Mouse (Mus musculus): ENCODE data around the gene Kcnk6. TPM values are rescaled to one million over a fixed set of nuclear protein-coding genes. Genes with fewer than 3 reads are reported as not detected.

Kcnk6 gene
- 1.6 and 1.7 TPM in 2 replicates for polyA plus RNA-seq (2015; fragmentation: Nextera tagmentation; extraction: Ambion mirVana)

DNA sequence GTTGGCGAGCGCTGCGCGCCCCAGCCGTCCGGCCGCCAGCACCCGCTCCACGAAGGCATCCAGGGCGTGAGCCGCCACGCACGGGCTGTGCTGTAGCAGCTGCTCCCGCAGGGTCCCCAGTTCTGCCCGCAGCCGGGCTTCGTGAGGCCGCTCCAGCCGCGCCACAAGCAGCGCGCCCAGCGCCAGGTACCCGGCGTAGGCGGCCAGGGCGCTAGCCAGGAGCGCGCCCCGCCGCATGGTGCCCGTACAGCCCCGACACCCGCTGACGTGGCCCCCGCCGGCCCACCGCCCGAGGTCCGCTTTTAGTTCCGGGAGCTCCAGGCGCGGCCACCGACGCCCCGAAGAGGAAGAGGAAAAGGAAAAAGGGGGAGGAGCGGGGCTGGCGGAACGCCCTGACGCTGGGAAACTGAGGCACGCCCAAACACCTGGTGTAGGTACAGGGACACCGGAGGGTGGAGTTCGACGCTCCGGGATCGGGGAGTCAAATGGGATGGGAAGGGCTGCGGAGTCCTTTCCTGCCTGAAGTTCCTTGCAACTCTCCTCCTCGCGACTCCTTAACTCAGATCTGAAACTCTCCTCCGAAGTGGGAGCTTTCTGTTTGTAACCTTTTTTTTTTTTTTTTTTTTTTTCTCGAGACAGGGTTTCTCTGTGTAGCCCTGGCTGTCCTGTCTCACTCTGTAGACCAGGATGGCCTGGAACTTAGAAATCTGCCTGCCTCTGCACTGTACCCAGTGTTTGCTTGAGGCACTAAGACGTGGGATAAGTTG lies at the start of gene Kcnk6:
Gene Kcnk6 (minus strand): TSS at position 269 of the 767 bp plus-strand sequence.
- Histone ChIP-seq H3K4me2 (peak within 1 kb of the TSS; percentile 95), H3K4me3 (peak within 1 kb of the TSS; percentile 65), H3K9ac (peak within 1 kb of the TSS; percentile 85), H3K27ac (replicated peaks) (peak within 1 kb of the TSS; percentile 75), H3K36me3 (0 out of 2 replicates have a peak, but pooled peaks cover 6% of the 10 kb centered on the region), H3K4me1 (peaks cover 41% of the 10 kb centered on the region), H3K27me3 (replicated peaks) (peaks cover 28% of the 10 kb centered on the region), H3K9me3 (no peaks in the 10 kb centered on the region)
- 2% methylated on average over 53 of the region's 62 CpGs for WGBS
- ATAC-seq (ENCODE audit: extremely low read depth, insufficient number of reproducible peaks, low FRiP score, low TSS enrichment) = no peak

DNA sequence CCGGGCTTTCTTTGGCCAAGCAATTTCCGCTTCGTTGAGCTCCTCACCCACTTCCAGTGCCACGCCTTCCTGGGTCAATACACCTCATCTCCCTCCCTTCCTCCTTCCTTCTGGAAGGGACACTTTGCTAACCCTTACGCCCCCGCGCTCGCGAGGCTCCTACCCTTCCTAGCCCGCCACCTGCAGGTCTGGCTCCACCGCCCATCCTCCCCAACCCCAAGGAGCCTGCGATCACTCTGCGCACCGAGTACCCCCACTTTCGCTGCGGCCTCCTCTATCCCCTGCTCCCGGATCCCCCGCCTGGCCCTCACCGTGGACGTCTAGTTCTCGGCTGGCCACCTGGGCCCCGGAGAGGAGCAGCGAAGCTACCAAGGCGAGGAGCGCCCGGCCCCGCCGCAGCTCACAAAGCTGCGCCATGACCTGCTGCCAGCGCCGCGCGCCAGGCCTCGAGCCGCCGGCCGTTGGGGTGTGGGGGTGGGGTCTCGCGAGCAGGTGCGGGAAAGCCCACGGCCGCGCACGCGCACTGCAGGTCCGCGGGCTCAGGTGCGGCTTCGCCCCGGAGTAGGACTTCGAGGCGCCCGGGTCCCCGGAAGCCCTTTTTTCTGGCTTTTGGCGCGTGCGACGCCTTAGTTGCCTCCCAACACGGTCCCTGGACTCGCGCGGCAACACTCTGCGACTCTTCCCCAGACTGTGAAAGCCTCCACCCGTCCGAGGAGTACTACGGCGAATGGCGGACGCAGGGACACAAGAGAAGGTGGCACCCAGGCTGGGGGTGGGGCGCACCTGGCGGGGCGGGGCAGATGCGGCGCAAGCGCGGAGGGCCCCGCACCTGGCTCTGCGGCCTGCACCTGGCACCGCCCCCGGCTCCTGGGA lies 49.1 kb upstream of the Kcnk6 start, which contains the start of gene Spint2:
Gene Spint2 (minus strand): TSS at position 712 of the 873 bp plus-strand sequence.
- ATAC-seq (ENCODE audit: extremely low read depth, insufficient number of reproducible peaks, low FRiP score, low TSS enrichment) = peak; percentile 43; the same call in 1 of the 2 replicates
- peaks cover 54% of the 10 kb centered on the region for H3K27me3 ChIP-seq (replicated peaks)
- peak within 1 kb of the TSS; percentile 86 for H3K9ac ChIP-seq
- no peaks in the 10 kb centered on the region for H3K9me3 ChIP-seq
- no peaks in the 10 kb centered on the region for H3K36me3 ChIP-seq
- H3K4me1 ChIP-seq = peaks cover 38% of the 10 kb centered on the region
- WGBS = under 1% methylated on average over 76 of the region's 80 CpGs
- H3K4me3 ChIP-seq = peak within 1 kb of the TSS; percentile 71
- peak within 1 kb of the TSS; percentile 98 for H3K4me2 ChIP-seq
- H3K27ac ChIP-seq (replicated peaks) = peak within 1 kb of the TSS; percentile 67

DNA sequence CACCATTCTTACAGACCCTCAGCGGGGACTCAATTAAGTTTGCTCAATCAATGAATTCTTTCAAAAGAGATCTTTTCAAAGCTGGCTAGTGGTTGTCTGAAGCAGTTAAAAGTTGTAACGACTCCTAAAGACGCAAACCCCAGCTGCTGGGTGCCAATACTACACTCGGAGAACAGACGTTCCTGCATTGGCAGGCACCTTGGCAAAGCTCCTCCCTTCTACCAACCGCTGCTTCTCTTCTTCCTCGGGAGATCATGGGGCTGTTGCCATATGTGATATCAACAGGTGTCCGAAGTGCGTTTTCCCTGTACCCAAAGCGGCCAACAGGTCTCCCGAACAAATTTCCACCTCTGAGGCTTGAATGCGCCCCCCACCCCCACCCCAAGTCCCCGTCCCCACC lies 48.5 kb upstream of the Kcnk6 start:
- Histone ChIP-seq H3K27ac (replicated peaks) (0 out of 2 replicates have a peak overlapping the region, but pooled peaks have one; percentile 57), H3K4me1 (peaks cover 38% of the 10 kb centered on the region), H3K4me2 (peak overlapping the region; percentile 98), H3K9me3 (no peaks in the 10 kb centered on the region), H3K4me3 (peak overlapping the region; percentile 71), H3K27me3 (replicated peaks) (peaks cover 50% of the 10 kb centered on the region), H3K36me3 (no peaks in the 10 kb centered on the region), H3K9ac (peak overlapping the region; percentile 86)
- 14% methylated on average over 13 of the region's 13 CpGs for WGBS
- ATAC-seq (ENCODE audit: extremely low read depth, insufficient number of reproducible peaks, low FRiP score, low TSS enrichment) = no peak

GRCm38 (mm10) chr7:29279924-29280323 lies 47.6 kb upstream of the Kcnk6 start:
- Histone ChIP-seq H3K9me3 (no peaks in the 10 kb centered on the region), H3K9ac (no peak overlapping the region), H3K4me2 (peak overlapping the region; percentile 98), H3K27ac (replicated peaks) (peak overlapping the region; percentile 57), H3K4me1 (peaks cover 38% of the 10 kb centered on the region), H3K4me3 (peak overlapping the region; percentile 71; the same call in 1 of the 2 replicates), H3K36me3 (no peaks in the 10 kb centered on the region), H3K27me3 (replicated peaks) (peaks cover 41% of the 10 kb centered on the region)
- no peak for ATAC-seq (ENCODE audit: extremely low read depth, insufficient number of reproducible peaks, low FRiP score, low TSS enrichment)
- WGBS = 19% methylated on average over 8 of the region's 8 CpGs

DNA sequence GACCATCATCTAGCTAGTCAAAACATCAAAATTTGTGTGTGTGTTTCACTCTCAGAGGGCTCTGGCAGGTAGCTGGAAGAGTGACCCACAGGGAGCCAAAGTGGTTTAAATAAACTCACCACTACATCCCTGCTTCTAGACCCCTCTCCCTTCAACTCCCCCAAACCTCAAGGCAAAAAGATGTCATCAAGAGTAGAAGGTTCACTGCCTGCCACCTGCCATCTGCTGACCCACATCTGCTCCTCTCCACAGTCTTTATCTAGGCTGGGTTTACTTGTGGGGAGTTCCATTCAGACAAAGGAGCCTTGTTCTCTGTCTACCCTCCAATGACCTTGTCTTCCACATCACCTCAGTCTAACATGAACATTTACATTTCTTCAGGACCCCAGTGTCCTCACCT lies 46.9 kb upstream of the Kcnk6 start:
- peak overlapping the region; percentile 98 for H3K4me2 ChIP-seq
- ATAC-seq (ENCODE audit: extremely low read depth, insufficient number of reproducible peaks, low FRiP score, low TSS enrichment) = no peak
- no peak overlapping the region for H3K9ac ChIP-seq
- peak overlapping the region; percentile 57 for H3K27ac ChIP-seq (replicated peaks)
- H3K9me3 ChIP-seq = no peaks in the 10 kb centered on the region
- H3K36me3 ChIP-seq = no peaks in the 10 kb centered on the region
- H3K4me1 ChIP-seq = peaks cover 42% of the 10 kb centered on the region
- H3K4me3 ChIP-seq = no peak overlapping the region
- peaks cover 34% of the 10 kb centered on the region for H3K27me3 ChIP-seq (replicated peaks)

DNA sequence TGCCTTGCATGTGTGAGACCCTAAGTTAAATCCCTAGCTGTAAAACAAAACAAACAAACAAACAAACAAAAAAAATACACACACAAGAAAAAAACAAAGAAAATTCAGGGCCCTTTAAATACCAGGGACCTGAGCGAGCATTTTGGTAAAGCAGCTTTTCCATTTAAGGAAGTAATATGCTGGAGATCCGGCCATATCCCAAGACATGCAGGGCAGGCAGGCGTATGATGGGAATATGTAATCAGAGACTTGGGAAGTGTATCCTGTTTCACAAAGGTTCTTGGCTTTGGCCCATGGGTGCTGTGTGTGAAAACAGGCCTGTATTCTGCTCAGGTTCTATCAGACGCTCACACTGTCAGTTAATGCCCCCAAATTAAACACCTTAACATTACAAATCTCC lies 45.2 kb upstream of the Kcnk6 start:
- Histone ChIP-seq H3K9ac (no peak overlapping the region), H3K27me3 (replicated peaks) (peaks cover 21% of the 10 kb centered on the region), H3K27ac (replicated peaks) (no peak overlapping the region), H3K4me1 (peaks cover 58% of the 10 kb centered on the region), H3K36me3 (no peaks in the 10 kb centered on the region), H3K9me3 (no peaks in the 10 kb centered on the region), H3K4me2 (no peak overlapping the region), H3K4me3 (no peak overlapping the region)
- WGBS = 77% methylated on average over 4 of the region's 4 CpGs
- no peak for ATAC-seq (ENCODE audit: extremely low read depth, insufficient number of reproducible peaks, low FRiP score, low TSS enrichment)

DNA sequence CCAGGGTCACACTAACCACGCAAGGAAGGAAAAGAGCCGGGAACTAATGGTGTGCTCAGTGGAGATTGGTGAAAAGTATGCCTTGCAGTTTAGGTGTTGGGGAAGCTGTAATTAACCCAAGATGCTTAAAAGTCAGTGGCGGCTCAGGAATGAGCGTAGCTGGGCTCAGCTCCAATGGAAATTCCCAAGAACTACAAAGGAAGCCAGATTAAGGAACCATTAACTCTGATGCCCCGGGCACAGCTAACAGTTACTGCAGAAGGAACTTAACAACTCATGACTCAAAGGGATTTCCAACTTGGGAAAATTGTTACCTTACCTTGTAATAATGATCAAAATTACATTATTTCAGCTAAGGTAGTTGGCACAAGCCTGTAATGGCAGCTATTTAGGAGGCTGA lies 44.4 kb upstream of the Kcnk6 start:
- no peak overlapping the region; the same call in 1 of the 2 replicates for H3K27ac ChIP-seq (replicated peaks)
- H3K36me3 ChIP-seq = no peaks in the 10 kb centered on the region
- no peak overlapping the region for H3K9ac ChIP-seq
- peaks cover 13% of the 10 kb centered on the region for H3K27me3 ChIP-seq (replicated peaks)
- no peaks in the 10 kb centered on the region for H3K9me3 ChIP-seq
- no peak overlapping the region for H3K4me3 ChIP-seq
- no peak for ATAC-seq (ENCODE audit: extremely low read depth, insufficient number of reproducible peaks, low FRiP score, low TSS enrichment)
- WGBS = 50% methylated on average over 5 of the region's 5 CpGs
- no peak overlapping the region for H3K4me2 ChIP-seq
- H3K4me1 ChIP-seq = peaks cover 61% of the 10 kb centered on the region

DNA sequence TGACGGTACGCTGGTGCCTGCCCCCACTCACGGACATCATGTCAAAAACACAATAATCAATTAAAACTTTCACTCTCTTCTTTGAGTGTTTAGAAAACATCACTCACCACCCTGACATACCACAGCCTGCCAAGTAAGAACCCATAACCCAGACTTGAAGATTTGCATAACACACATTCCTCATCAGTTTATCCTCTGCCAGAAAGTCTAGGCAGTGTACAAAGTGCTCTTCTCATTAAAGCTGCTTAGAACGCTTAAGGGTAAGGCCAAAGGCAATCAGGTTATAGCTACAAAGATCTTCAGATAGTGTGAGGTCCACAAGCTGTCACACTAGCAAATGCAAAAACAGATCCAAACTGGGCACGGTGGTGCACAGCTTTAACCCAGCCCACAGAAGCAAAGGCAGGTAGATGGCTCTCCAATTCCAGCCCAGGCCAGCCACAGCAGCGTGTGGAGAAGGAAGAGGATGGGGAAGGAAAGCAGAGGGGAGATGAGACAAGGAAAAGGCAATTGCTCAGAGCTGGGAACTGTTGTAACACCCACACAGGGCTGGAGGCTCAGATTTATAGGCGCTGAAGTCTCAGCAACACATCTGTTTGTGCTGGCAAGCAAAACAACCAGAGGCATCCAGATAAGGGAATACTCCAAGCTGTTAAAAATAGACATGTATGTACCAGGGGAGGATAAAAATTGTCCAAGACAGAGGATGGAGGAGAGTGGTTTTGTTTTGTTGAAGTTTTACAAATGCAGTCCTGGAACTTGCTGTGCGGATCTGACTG lies 39.6 kb upstream of the Kcnk6 start:
- H3K9me3 ChIP-seq = no peaks in the 10 kb centered on the region
- WGBS = 43% methylated on average over 8 of the region's 8 CpGs
- peak overlapping the region; percentile 83 for H3K27ac ChIP-seq (replicated peaks)
- H3K27me3 ChIP-seq (replicated peaks) = no peaks in the 10 kb centered on the region
- peaks cover 43% of the 10 kb centered on the region for H3K4me1 ChIP-seq
- no peak for ATAC-seq (ENCODE audit: extremely low read depth, insufficient number of reproducible peaks, low FRiP score, low TSS enrichment)
- no peaks in the 10 kb centered on the region for H3K36me3 ChIP-seq
- H3K4me2 ChIP-seq = peak overlapping the region; percentile 39
- peak overlapping the region; percentile 55 for H3K9ac ChIP-seq
- no peak overlapping the region for H3K4me3 ChIP-seq

DNA sequence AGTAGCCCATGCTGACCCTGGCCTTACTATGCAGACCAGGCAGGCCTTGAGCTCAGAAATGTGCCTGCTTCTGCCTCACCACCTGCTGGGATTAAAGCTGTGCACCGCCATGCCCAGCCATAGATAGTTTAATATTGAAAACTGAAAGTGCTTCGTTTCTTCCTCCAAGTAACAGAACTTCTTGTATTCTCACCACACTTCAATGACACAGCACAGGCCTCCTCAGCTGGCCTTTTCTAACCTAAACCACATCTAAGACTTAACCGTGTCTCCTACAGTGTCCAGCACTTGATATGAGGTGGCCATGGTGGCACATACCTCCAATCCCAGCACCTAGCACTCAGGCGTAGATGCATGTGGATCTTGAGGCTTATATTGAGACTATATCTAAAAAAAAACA lies 38.1 kb upstream of the Kcnk6 start:
- H3K4me3 ChIP-seq = no peak overlapping the region
- no peak overlapping the region for H3K9ac ChIP-seq
- peaks cover 49% of the 10 kb centered on the region for H3K4me1 ChIP-seq
- H3K4me2 ChIP-seq = no peak overlapping the region
- no peaks in the 10 kb centered on the region for H3K27me3 ChIP-seq (replicated peaks)
- H3K27ac ChIP-seq (replicated peaks) = no peak overlapping the region
- H3K36me3 ChIP-seq = no peaks in the 10 kb centered on the region
- no peak for ATAC-seq (ENCODE audit: extremely low read depth, insufficient number of reproducible peaks, low FRiP score, low TSS enrichment)
- WGBS = 77% methylated on average over 4 of the region's 4 CpGs
- no peaks in the 10 kb centered on the region for H3K9me3 ChIP-seq

DNA sequence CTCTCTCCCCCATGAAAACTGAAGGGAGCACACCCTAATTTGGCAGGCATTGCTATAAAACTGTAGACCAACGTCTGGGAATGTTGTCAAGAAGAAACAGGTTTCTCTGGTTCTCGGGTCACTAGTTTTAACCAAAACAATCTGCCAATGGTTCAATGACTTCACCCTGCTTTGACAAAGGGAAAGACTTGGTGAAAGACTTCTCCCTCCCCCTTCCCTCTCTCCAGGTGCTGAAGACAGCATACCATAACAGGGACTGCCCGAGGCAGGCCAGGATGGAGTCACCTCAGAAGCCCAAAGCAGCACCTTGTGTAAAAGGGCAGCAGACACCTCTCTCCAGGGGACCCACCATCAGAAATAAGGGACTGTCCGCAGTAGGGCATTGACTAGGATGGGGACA lies 34.6 kb upstream of the Kcnk6 start:
- Histone ChIP-seq H3K9me3 (no peaks in the 10 kb centered on the region), H3K9ac (no peak overlapping the region), H3K4me2 (no peak overlapping the region), H3K4me3 (no peak overlapping the region), H3K27ac (replicated peaks) (no peak overlapping the region), H3K27me3 (replicated peaks) (no peaks in the 10 kb centered on the region), H3K4me1 (peaks cover 37% of the 10 kb centered on the region), H3K36me3 (no peaks in the 10 kb centered on the region)
- 66% methylated on average over 4 of the region's 4 CpGs for WGBS
- ATAC-seq (ENCODE audit: extremely low read depth, insufficient number of reproducible peaks, low FRiP score, low TSS enrichment) = no peak

DNA sequence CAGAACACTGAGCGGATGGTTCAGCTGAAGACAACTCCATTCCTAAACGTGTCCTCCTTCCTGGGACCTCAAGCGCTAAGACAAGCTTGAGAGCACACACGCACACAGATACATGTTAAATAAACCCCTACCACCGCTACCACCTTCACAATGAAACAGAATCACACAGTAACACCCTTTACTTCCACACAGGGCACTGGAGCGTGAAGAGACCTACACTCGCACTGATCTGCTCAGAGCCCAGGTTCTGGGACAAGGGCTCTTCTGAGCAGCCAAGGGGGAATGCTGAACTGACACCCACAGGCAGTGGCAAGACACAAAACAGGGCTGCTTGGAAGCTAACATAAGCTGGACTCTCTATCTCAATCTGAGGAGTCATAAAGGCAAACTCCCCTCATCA lies 33.3 kb upstream of the Kcnk6 start:
- Histone ChIP-seq H3K9me3 (no peaks in the 10 kb centered on the region), H3K27ac (replicated peaks) (no peak overlapping the region)

More for the DNA sequence above, 33.3 kb upstream of the Kcnk6 start:
- WGBS = 69% methylated on average over 7 of the region's 7 CpGs
- H3K27me3 ChIP-seq (replicated peaks) = no peaks in the 10 kb centered on the region
- no peak overlapping the region for H3K9ac ChIP-seq
- H3K4me3 ChIP-seq = no peak overlapping the region
- ATAC-seq (ENCODE audit: extremely low read depth, insufficient number of reproducible peaks, low FRiP score, low TSS enrichment) = no peak
- H3K4me2 ChIP-seq = no peak overlapping the region
- H3K4me1 ChIP-seq = peaks cover 26% of the 10 kb centered on the region
- H3K36me3 ChIP-seq = no peaks in the 10 kb centered on the region
